Mouse (Mus musculus) liver, embryonic 16.5 days (tissue): Measurements from ENCODE around the gene Ppp1r21. TPM values are rescaled to one million over a fixed set of nuclear protein-coding genes. Genes with fewer than 3 reads are reported as not detected.

ENCODE experiments used
- ATAC-seq: fragments of 200-750 bp; cut with Nextera tagmentation; 2 replicates; pipeline ENCODE4 v1.8.0; 2017; ENCODE audit warnings: low read depth, mild to moderate bottlenecking, moderate number of reproducible peaks, moderate library complexity
- H3K27ac ChIP-seq: fragments of 300-500 bp; sonication (generic); 2 replicates; pipeline ENCODE4 v1.5.1; 2014; ENCODE audit warnings: mild to moderate bottlenecking, low read length
- H3K27me3 ChIP-seq: fragments of 300-500 bp; sonication (generic); 2 replicates; pipeline ENCODE4 v1.6.1; 2014; ENCODE audit warnings: low read depth, low read length, mixed read lengths; ENCODE audit not compliant: control insufficient read depth, insufficient read depth
- H3K36me3 ChIP-seq: fragments of 300-500 bp; sonication (generic); 2 replicates; pipeline ENCODE4 v1.6.1; 2014; ENCODE audit warnings: mild to moderate bottlenecking; ENCODE audit not compliant: control insufficient read depth, insufficient read depth
- H3K4me1 ChIP-seq: fragments of 300-500 bp; sonication (generic); 2 replicates; pipeline ENCODE4 v1.6.1; 2014; ENCODE audit warnings: low read depth, low read length, mixed read lengths; ENCODE audit not compliant: control insufficient read depth
- H3K4me2 ChIP-seq: fragments of 300-500 bp; sonication (generic); 2 replicates; pipeline ENCODE4 v1.6.1; 2014; ENCODE audit warnings: low read depth, low read length, mixed read lengths
- H3K4me3 ChIP-seq: fragments of 300-500 bp; sonication (generic); 2 replicates; pipeline ENCODE4 v1.5.1; 2014; ENCODE audit warnings: low read depth, mild to moderate bottlenecking, low read length
- H3K9ac ChIP-seq: fragments of 300-500 bp; sonication (generic); 2 replicates; pipeline ENCODE4 v1.6.1; 2014; ENCODE audit warnings: low read depth, low read length
- H3K9me3 ChIP-seq: fragments of 300-500 bp; sonication (generic); replicated peaks from 2 replicates; pipeline ENCODE4 v1.6.1; 2016; ENCODE audit warnings: low read length; ENCODE audit not compliant: control insufficient read depth
- WGBS: fragments of 180-500 bp; shearing (Covaris S2); extraction: QIAGEN DNeasy Blood & Tissue Kit; methylation state at CpG from one replicate; pipeline ENCODE4 v1.1.7; 2014; ENCODE audit not compliant: insufficient replicate concordance; 5-methylcytosine and 5-hydroxymethylcytosine counted together
- polyA plus RNA-seq: library from polyadenylated mRNA; unstranded; fragments of >200 nt; fragmentation: Nextera tagmentation; extraction: Ambion mirVana; gene quantifications from 2 replicates; pipeline ENCODE4 v1.2.1, GENCODE M21; 2015

The Ppp1r21 gene
- polyA plus RNA-seq, 1 experiment from 2014 or later: 10.6 TPM

GRCm38 (mm10) chr17:88553473-88554087 is 23.7 kb downstream of the Ppp1r21 start:
- H3K36me3 ChIP-seq: no peaks in the 10 kb centered on the region; the same call in 1 of the 2 replicates
- no peak overlapping the region for H3K9ac ChIP-seq
- H3K4me2 ChIP-seq: no peak overlapping the region
- no peaks in the 10 kb centered on the region for H3K9me3 ChIP-seq
- no peak for ATAC-seq
- no peaks in the 10 kb centered on the region for H3K27me3 ChIP-seq
- 77% methylated on average over 11 of the region's 11 CpGs for WGBS
- no peak overlapping the region for H3K4me3 ChIP-seq
- H3K4me1 ChIP-seq: peaks cover 21% of the 10 kb centered on the region
- no peak overlapping the region for H3K27ac ChIP-seq

- H3K36me3 ChIP-seq: peaks cover 2% of the 10 kb centered on the region; the same call in 1 of the 2 replicates
- peaks cover 10% of the 10 kb centered on the region for H3K4me1 ChIP-seq
- WGBS: 78% methylated on average over 13 of the region's 13 CpGs
- H3K27me3 ChIP-seq: no peaks in the 10 kb centered on the region
- no peak overlapping the region for H3K4me2 ChIP-seq
- no peak overlapping the region for H3K4me3 ChIP-seq
- ATAC-seq: no peak
- no peak overlapping the region for H3K27ac ChIP-seq
- no peak overlapping the region for H3K9ac ChIP-seq
- no peaks in the 10 kb centered on the region for H3K9me3 ChIP-seq
Measured at GRCm38 (mm10) chr17:88556176-88556575, 26.3 kb downstream of the Ppp1r21 start.

- WGBS: 70% methylated on average over 4 of the region's 4 CpGs
- Histone ChIP-seq H3K4me3 (no peak overlapping the region), H3K4me2 (no peak overlapping the region), H3K27ac (no peak overlapping the region), H3K27me3 (no peaks in the 10 kb centered on the region), H3K9ac (no peak overlapping the region), H3K36me3 (peaks cover 3% of the 10 kb centered on the region; the same call in 1 of the 2 replicates), H3K9me3 (no peaks in the 10 kb centered on the region), H3K4me1 (peaks cover 10% of the 10 kb centered on the region)
- no peak for ATAC-seq
Measured at GRCm38 (mm10) chr17:88556688-88557087, 26.8 kb downstream of the Ppp1r21 start.

GRCm38 (mm10) chr17:88558168-88558842 is 28.4 kb downstream of the Ppp1r21 start:
- no peak for ATAC-seq
- no peak overlapping the region for H3K27ac ChIP-seq
- no peaks in the 10 kb centered on the region for H3K9me3 ChIP-seq
- H3K4me3 ChIP-seq: no peak overlapping the region
- peaks cover 2% of the 10 kb centered on the region for H3K4me1 ChIP-seq
- H3K27me3 ChIP-seq: no peaks in the 10 kb centered on the region
- peaks cover 3% of the 10 kb centered on the region; the same call in 1 of the 2 replicates for H3K36me3 ChIP-seq
- no peak overlapping the region for H3K9ac ChIP-seq
- no peak overlapping the region for H3K4me2 ChIP-seq
- WGBS: 55% methylated on average over 13 of the region's 13 CpGs

- Histone ChIP-seq H3K9ac (no peak overlapping the region), H3K27me3 (no peaks in the 10 kb centered on the region), H3K27ac (peak overlapping the region; percentile 19; the same call in 1 of the 2 replicates), H3K4me1 (peaks cover 3% of the 10 kb centered on the region), H3K4me3 (no peak overlapping the region), H3K36me3 (peaks cover 14% of the 10 kb centered on the region), H3K9me3 (no peaks in the 10 kb centered on the region), H3K4me2 (no peak overlapping the region)
- WGBS: 50% methylated on average over 3 of the region's 3 CpGs
- peak; percentile 50; the same call in 1 of the 2 replicates for ATAC-seq
Measured at GRCm38 (mm10) chr17:88563611-88564010, 33.7 kb downstream of the Ppp1r21 start.

- Histone ChIP-seq H3K27me3 (no peaks in the 10 kb centered on the region), H3K9ac (no peak overlapping the region), H3K9me3 (no peaks in the 10 kb centered on the region), H3K27ac (no peak overlapping the region), H3K4me1 (no peaks in the 10 kb centered on the region), H3K4me2 (no peak overlapping the region), H3K4me3 (no peak overlapping the region), H3K36me3 (peaks cover 17% of the 10 kb centered on the region)
- no peak for ATAC-seq
- 76% methylated on average over 10 of the region's 10 CpGs for WGBS
Measured at GRCm38 (mm10) chr17:88569807-88570540, 40.1 kb downstream of the Ppp1r21 start.

- Histone ChIP-seq H3K4me1 (no peaks in the 10 kb centered on the region), H3K27ac (no peak overlapping the region), H3K9me3 (no peaks in the 10 kb centered on the region), H3K27me3 (no peaks in the 10 kb centered on the region), H3K4me3 (no peak overlapping the region), H3K4me2 (no peak overlapping the region), H3K36me3 (peaks cover 18% of the 10 kb centered on the region), H3K9ac (no peak overlapping the region)
- ATAC-seq: no peak
- 75% methylated on average over 11 of the region's 11 CpGs for WGBS
Measured at GRCm38 (mm10) chr17:88570784-88571183, 40.9 kb downstream of the Ppp1r21 start.

- no peaks in the 10 kb centered on the region for H3K4me1 ChIP-seq
- H3K4me3 ChIP-seq: no peak overlapping the region
- no peak overlapping the region for H3K4me2 ChIP-seq
- H3K27ac ChIP-seq: no peak overlapping the region
- no peak for ATAC-seq
- no peak overlapping the region for H3K9ac ChIP-seq
- 61% methylated on average over 5 of the region's 5 CpGs for WGBS
- peaks cover 20% of the 10 kb centered on the region for H3K36me3 ChIP-seq
- no peaks in the 10 kb centered on the region for H3K27me3 ChIP-seq
- H3K9me3 ChIP-seq: no peaks in the 10 kb centered on the region
Measured at GRCm38 (mm10) chr17:88574811-88575210, 44.9 kb downstream of the Ppp1r21 start.
